Mouse (Mus musculus) mesoderm, embryonic 11.5 days (tissue): Measurements from ENCODE around the gene Fez2.
A peak's percentile ranks its signal among the peaks of the same experiment; 100 is the strongest.

Experiments used
- DNase-seq: peaks from one replicate; pipeline ENCODE4 v3.0.0-alpha.2; 2012; ENCODE audit warnings: low read depth, low spot score

Gene Fez2

GRCm38 (mm10) chr17:78417381-78418281, at the start of gene Fez2:
Fez2 (minus strand) TSS chr17:78418152.
- peak; percentile 89 for DNase-seq

DNA sequence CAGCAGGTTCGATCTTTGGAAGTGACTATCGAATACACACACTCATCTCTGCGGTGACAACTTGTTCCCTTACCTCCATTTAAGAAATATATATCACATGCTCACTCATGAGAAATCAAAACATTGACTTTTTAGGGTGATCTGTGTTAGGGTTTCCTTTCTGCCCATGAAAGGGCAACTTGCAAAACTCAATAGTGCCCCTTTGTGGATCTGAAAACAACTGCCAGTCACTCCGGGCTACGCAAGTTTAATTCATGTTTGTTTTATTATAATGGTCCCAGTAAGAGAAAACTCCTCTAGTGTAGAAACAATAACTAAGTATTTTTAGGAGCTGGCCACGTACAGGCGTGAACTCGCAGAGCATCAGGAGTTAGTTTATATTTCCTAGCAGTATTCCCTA, 47.5 kb upstream of the Fez2 start:
- DNase-seq = no peak

GRCm38 (mm10) chr17:78465071-78465470, 47.1 kb upstream of the Fez2 start:
- DNase-seq = no peak

GRCm38 (mm10) chr17:78460140-78460539, 42.2 kb upstream of the Fez2 start:
- no peak for DNase-seq

- no peak for DNase-seq
Measured at GRCm38 (mm10) chr17:78455556-78455955, 37.6 kb upstream of the Fez2 start.

GRCm38 (mm10) chr17:78455114-78455513, 37.2 kb upstream of the Fez2 start:
- DNase-seq = peak; percentile 67

DNA sequence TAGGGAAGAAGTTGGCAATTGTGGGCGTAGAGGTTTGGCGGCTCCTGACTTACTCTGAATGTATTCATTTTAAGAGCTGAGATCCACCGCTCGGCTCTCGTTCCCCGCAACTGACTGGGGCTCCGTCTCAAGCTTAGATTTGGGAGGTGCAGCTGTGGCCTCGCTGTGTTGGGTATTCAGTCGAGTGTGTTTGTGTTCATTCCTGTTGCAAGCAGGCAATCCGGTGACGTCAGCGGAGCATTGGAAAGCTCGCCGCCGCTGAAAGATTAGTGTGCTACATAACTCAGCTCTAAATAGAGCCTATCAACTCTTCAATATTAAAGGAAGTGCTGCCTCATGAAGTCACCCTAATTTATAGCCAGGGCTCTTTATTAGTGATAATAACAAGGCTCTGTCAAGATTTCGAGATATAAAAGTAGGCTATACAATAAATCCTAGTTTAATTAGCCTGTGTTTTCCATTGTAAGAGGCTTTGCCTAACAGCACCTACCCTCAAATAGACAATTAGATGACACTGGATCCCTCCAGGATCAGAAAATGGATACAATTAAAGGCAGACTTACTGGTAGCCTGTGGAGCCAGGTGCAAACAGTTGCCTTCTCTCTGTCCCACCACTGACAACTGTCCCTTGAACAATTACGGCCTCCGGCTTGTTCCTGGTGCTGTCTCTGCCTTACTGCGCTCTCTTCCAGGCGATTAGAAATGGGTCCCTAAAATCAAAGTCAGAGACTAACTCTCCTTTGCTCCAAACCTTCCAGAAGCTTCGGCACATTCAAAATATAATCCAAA, 36.4 kb upstream of the Fez2 start:
- DNase-seq = no peak

DNA sequence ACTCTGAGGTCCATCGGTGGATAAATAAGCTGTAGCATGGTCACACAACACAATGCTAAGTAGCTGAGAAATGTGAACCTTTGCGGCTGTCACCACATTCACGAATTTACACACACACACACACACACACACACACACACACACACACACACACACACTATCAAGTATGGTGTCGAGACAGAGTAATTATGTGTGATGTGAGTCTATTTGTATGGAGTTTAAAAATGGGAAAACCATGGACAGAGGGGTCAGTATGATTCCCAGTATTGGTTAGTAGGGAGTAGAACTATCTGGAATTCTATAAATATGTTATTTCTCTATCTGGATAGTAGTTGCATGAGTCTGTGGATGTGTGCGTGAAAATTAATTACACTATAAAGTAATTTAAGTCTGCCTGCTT, 35.6 kb upstream of the Fez2 start:
- no peak for DNase-seq

- DNase-seq = no peak
Measured at GRCm38 (mm10) chr17:78451886-78452285, 33.9 kb upstream of the Fez2 start.

DNA sequence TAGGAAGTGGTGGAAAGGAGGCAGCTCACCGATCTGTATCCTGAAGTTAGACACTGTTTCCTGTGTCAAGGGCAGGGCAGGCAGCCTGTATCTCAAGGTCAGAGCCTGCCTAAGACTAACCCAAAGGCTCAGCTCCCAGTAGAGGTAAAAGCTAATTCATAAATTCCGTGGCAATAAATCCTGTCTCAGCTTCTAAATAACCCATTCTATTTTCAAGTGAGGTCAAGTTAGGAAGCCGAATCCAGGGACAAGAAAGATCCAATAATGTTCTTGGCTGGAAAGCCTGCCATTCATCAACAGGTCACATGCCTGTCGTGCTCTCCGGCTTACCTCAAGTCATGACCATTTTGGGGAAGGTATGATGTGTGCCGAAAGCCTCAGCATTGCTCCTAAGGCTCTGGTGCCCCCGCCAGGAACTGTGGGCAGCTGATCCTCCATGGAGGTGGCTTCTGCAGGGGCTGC, 33.4 kb upstream of the Fez2 start:
- DNase-seq = peak; percentile 17

DNA sequence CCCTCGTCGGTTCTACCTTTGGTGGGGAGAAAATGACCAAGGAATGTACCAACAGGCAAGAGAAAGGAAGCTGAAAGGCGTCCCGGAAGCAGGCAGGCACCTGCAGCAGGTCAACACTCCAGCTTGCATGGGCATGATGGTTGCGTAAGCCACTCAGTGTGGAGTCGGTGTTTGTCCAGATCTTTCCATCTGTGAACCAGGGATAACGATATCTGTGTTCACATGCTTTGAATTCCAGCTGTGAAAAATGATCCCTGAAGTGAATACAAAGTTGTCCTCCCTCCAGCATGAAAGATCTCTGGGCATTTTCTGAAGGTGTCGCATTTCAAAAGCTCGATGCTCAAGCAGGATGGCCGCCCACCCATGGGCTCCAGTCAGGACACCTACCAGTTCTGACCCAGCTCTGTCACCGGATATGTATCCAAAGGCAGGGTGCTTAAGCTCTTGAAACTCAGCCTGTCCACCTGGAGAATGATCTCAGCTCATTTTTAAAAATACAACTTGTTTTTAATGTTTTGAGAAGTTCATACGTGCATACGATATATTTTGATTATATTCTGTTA, 31.8 kb upstream of the Fez2 start:
- DNase-seq = peak; percentile 57

DNA sequence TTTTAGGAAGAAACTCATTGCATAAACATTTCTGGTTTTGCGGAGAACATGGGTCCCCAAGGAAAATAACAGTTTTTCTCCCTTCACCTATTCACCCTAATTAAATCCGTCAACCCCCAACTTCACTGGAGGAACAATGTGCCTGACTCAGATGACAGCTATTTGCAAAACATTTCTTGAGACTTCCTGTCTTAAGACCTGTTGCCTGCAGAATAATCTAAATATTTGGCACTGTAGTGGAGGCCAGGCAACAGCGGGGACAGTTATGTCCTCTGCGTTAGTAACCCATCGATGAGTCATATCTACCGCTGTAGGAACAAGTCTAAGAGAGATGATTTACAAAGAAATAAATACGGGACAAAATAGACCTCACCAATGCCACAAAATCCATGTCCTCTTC, 26.9 kb upstream of the Fez2 start:
- no peak for DNase-seq

- no peak for DNase-seq
Measured at GRCm38 (mm10) chr17:78440771-78441170, 22.8 kb upstream of the Fez2 start.

- DNase-seq = no peak
Measured at GRCm38 (mm10) chr17:78437161-78437560, 19.2 kb upstream of the Fez2 start.

DNA sequence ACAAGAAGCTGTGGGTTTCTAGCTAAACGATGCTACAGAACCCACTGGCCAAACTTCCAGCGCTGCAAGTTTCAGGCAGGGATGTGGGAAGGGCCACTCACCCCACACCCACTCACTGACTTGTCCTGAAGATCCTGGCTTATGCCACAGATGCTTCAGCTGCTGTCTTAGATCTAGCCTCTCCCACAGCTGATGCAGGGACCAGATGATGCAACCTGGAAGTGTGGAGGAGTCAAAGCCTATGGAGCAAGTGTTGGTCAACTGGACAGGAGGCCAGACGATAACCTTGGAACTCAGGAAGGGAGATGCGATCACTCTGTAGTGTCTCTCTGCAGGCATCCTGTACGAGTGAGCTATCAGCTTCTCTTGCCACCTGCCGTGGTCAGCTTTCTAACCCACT, 17.7 kb upstream of the Fez2 start:
- no peak for DNase-seq

DNA sequence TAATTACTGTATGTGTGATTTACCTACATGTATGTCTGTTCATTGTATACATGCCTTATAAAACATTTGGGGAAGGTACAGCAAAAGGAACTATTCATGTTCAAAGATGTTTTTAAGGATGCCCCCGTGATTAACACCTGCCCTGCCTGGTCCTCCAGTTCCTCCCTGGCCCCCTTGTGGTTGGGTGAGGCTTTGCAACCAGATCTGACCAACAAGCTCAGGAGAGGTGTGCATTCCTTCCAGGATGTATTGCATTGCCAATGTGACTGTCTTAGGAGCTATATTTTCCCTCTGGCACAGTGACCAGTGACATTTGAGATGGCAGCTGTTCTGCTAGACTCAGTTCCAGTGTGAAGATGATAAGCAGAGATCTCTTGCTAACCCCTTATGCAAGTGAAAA, 16.8 kb upstream of the Fez2 start:
- DNase-seq = peak; percentile 55

DNA sequence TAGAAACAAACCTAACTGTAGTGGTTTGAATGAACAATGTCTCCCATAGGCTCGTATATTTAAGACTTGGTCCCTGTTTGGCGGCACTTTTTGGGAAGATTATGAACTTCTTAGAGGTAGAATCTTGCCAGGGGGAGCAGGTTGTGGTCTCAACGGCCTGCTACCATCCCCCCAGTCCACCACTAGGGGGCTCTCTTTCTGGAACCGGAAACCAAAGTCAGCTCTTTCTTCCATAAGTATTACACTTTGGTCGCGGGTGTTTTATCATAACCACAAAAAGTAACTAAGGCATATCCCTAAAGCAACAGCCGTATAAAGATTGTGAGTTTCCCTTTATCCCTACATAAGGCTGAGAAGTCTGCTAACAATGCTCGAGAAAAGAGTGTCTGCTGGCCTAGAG, 12.4 kb upstream of the Fez2 start:
- no peak for DNase-seq

DNA sequence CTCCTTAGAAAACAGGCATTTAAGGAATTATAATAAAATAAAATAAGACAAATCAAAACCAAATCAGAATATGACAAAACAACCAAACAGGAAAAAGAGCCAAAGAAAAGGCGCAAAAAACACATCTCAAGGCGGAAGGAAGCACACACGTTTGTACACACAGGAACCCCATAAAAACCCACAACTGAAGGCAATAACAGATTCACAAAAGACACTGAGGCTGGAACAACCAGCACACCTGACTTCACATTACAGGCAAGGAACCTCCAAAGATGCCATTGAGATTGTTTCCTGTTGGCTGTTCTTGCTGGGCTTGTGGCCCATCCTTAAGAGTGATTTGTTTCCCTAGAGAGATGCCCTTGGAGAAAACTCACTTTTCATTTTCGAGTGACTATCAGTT, 11.1 kb upstream of the Fez2 start:
- DNase-seq = no peak

GRCm38 (mm10) chr17:78425026-78425425, 7.1 kb upstream of the Fez2 start:
- DNase-seq = no peak

- DNase-seq = no peak
Measured at GRCm38 (mm10) chr17:78419216-78419615, 1.3 kb upstream of the Fez2 start.

GRCm38 (mm10) chr17:78415255-78415654, 2.7 kb downstream of the Fez2 start:
- no peak for DNase-seq

DNA sequence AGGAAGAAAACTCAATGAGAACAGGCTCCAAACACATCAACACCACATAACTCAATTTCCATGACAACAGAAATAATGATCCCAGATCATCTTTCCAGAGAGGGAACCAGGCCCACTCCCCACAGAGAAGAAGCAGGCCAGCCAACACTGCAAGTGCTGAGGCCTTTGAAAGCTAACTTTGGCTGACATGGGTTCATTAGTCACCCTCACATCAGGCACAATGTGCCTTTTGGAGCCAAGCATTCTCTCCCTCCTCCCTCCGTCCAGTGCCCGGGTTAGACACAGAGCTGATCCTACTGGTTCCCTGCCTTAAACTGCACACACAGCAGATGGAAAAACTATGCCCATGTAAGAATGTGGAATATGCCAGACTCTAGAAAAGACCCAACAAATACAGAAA, 8.1 kb downstream of the Fez2 start:
- DNase-seq = peak; percentile 29
